Mouse (Mus musculus): ENCODE data around the gene Afg3l1.

- TF ChIP-seq CTCF (IDR thresholded peaks at IDR 0.05; ENCODE audit: low read depth, low read length), result no peak
- no peak for TF ChIP-seq POLR2A (IDR thresholded peaks at IDR 0.05; ENCODE audit: insufficient read depth, low read length)
These were observed 579 bp upstream of the Afg3l1 start for GRCm38 (mm10) chr8:123476911-123477736.

Measured in ES-Bruce4 (cell line).